Comparison of ENCODE assay signal across 9 mouse cellular contexts in genomic region chr12:109452592-109452991, GRCm38 (mm10). TPM values are rescaled to one million over a fixed set of nuclear protein-coding genes. Genes with fewer than 3 reads are reported as not detected.
A peak's percentile ranks its signal among the peaks of the same experiment; 100 is the strongest.
DNase-seq lines count a peak whose midpoint lies in the region; ATAC-seq lines count a peak whose summit lies in the region.
"Had no signal": no experiment of that assay in that cellular context is flagged by ENCODE, and none has a peak within 500 bp of the region (broad histone marks: within the 10 kb centered on the region; RNA-seq: fewer than 3 reads in every experiment).

Gene Dlk1 (plus strand): TSS chr12:109452823.

- peak within 1 kb of the TSS; percentile 68 for H3K27ac ChIP-seq in lung, embryonic 15.5 days
- H3K27ac ChIP-seq in embryonic facial prominence, embryonic 15.5 days (replicated peaks): peak within 1 kb of the TSS; percentile 45
- peak within 1 kb of the TSS; percentile 69 for H3K27ac ChIP-seq in intestine, embryonic 14.5 days (ENCODE audit: low read depth)
- no peak within 1 kb of the TSS; the same call in 1 of the 2 replicates for H3K27ac ChIP-seq in neural tube, embryonic 13.5 days (replicated peaks)

- ATAC-seq in lung, embryonic 15.5 days (ENCODE audit: borderline replicate concordance, extremely low read depth, low FRiP score, low TSS enrichment): no peak
- ATAC-seq in embryonic facial prominence, embryonic 15.5 days (ENCODE audit: insufficient number of reproducible peaks, low FRiP score, low TSS enrichment, low read depth): no peak
- ATAC-seq in intestine, embryonic 14.5 days (replicated peaks; ENCODE audit: low FRiP score, low TSS enrichment, low read depth): no peak
- ATAC-seq in neural tube, embryonic 13.5 days (ENCODE audit: low read depth): no peak
- ATAC-seq in inflammation-experienced regulatory T-cells, adult 6 months: no peak
- ATAC-seq in megakaryocyte-erythroid progenitor cell, adult 5-6 weeks (replicated peaks; ENCODE audit: low FRiP score, low TSS enrichment, poor library complexity, severe bottlenecking): no peak

- peaks cover 79% of the 10 kb centered on the region for H3K4me1 ChIP-seq in lung, embryonic 15.5 days
- peaks cover 45% of the 10 kb centered on the region for H3K4me1 ChIP-seq in embryonic facial prominence, embryonic 15.5 days
- H3K4me1 ChIP-seq in intestine, embryonic 14.5 days (replicated peaks; ENCODE audit: control insufficient read depth, insufficient read depth, low read length): peaks cover 46% of the 10 kb centered on the region
- peaks cover 60% of the 10 kb centered on the region for H3K4me1 ChIP-seq in neural tube, embryonic 13.5 days (replicated peaks)

- H3K9me3 ChIP-seq in lung, embryonic 15.5 days: no peaks in the 10 kb centered on the region
- no peaks in the 10 kb centered on the region for H3K9me3 ChIP-seq in embryonic facial prominence, embryonic 15.5 days (replicated peaks)
- no peaks in the 10 kb centered on the region for H3K9me3 ChIP-seq in intestine, embryonic 14.5 days (ENCODE audit: control insufficient read depth, low read length)
- no peaks in the 10 kb centered on the region for H3K9me3 ChIP-seq in neural tube, embryonic 13.5 days

- WGBS in lung, embryonic 15.5 days: 22% methylated on average over 13 of the region's 13 CpGs
- WGBS in embryonic facial prominence, embryonic 15.5 days: 11% methylated on average over 13 of the region's 13 CpGs
- whole genome bisulfite sequencing in intestine, embryonic 14.5 days: 14% methylated on average over 13 of the region's 13 CpGs
- WGBS in neural tube, embryonic 13.5 days: 8% methylated on average over 13 of the region's 13 CpGs

- H3K4me3 ChIP-seq in lung, embryonic 15.5 days: peak within 1 kb of the TSS; percentile 57
- H3K4me3 ChIP-seq in embryonic facial prominence, embryonic 15.5 days (replicated peaks): peak within 1 kb of the TSS; percentile 53
- peak within 1 kb of the TSS; percentile 51 for H3K4me3 ChIP-seq in intestine, embryonic 14.5 days (ENCODE audit: low read depth, low read length)
- peak within 1 kb of the TSS; percentile 48 for H3K4me3 ChIP-seq in neural tube, embryonic 13.5 days

- DNase-seq in lung, postnatal 10 days: no peak
- DNase-seq in intestine, embryonic 14.5 days (ENCODE audit: low spot score): no peak
- no peak for DNase-seq in ovary, adult 18-20 months (ENCODE audit: low spot score)

- peak within 1 kb of the TSS; percentile 55 for H3K9ac ChIP-seq in lung, embryonic 15.5 days
- peak within 1 kb of the TSS; percentile 45 for H3K9ac ChIP-seq in embryonic facial prominence, embryonic 15.5 days
- peak within 1 kb of the TSS; percentile 69 for H3K9ac ChIP-seq in intestine, embryonic 14.5 days (ENCODE audit: low read length)
- peak within 1 kb of the TSS; percentile 73 for H3K9ac ChIP-seq in neural tube, embryonic 13.5 days

- no peaks in the 10 kb centered on the region for H3K36me3 ChIP-seq in lung, embryonic 15.5 days
- H3K36me3 ChIP-seq in embryonic facial prominence, embryonic 15.5 days: no peaks in the 10 kb centered on the region
- no peaks in the 10 kb centered on the region for H3K36me3 ChIP-seq in intestine, embryonic 14.5 days (ENCODE audit: control insufficient read depth, insufficient read depth, low read length)
- no peaks in the 10 kb centered on the region for H3K36me3 ChIP-seq in neural tube, embryonic 13.5 days

- H3K4me2 ChIP-seq in lung, embryonic 15.5 days: peak within 1 kb of the TSS; percentile 90
- H3K4me2 ChIP-seq in embryonic facial prominence, embryonic 15.5 days (replicated peaks): peak within 1 kb of the TSS; percentile 87
- peak within 1 kb of the TSS; percentile 75 for H3K4me2 ChIP-seq in intestine, embryonic 14.5 days (ENCODE audit: low read length)
- H3K4me2 ChIP-seq in neural tube, embryonic 13.5 days: peak within 1 kb of the TSS; percentile 85

- H3K27me3 ChIP-seq in lung, embryonic 15.5 days: peaks cover 43% of the 10 kb centered on the region
- H3K27me3 ChIP-seq in embryonic facial prominence, embryonic 15.5 days: peaks cover 51% of the 10 kb centered on the region
- H3K27me3 ChIP-seq in intestine, embryonic 14.5 days (replicated peaks; ENCODE audit: control insufficient read depth, insufficient read depth, low read length): peaks cover 16% of the 10 kb centered on the region
- peaks cover 79% of the 10 kb centered on the region for H3K27me3 ChIP-seq in neural tube, embryonic 13.5 days

RNA-seq across cellular contexts. Expression of gene Dlk1, which starts in this region (rescaled TPM):
- 525 and 559 TPM in 2 replicates for polyA plus RNA-seq in lung, embryonic 15.5 days (2015; fragmentation: Nextera tagmentation; extraction: Ambion mirVana)
- polyA plus RNA-seq in embryonic facial prominence, embryonic 15.5 days (2015; fragmentation: Nextera tagmentation; extraction: Ambion mirVana): 710 and 761 TPM in 2 replicates
- polyA plus RNA-seq in intestine, embryonic 14.5 days (2014; fragmentation: Nextera tagmentation; extraction: Ambion mirVana): 398 and 437 TPM in 2 replicates
- 77.7 and 96.5 TPM in 2 replicates for polyA plus RNA-seq in neural tube, embryonic 13.5 days (2015; fragmentation: Nextera tagmentation; extraction: Ambion mirVana)
- polyA plus RNA-seq in inflammation-experienced regulatory T-cells, adult 6 months (2017; shearing (Covaris generic)): not detected
- not detected in 2 replicates for total RNA-seq in megakaryocyte-erythroid progenitor cell, adult 5-6 weeks (2014; fragmentation: Nextera tagmentation)
- not detected in 2 replicates for total RNA-seq in megakaryocyte-erythroid progenitor cell, adult 5-6 weeks (2017)
- total RNA-seq: hematopoietic stem cell, adult 5-6 weeks had no signal

Comparison
In these comparisons a context has a peak if more than half of its experiments do, and no peak if none do; other contexts are left out.
1. RNA of gene Dlk1 (polyA plus RNA-seq): 710 to 761 TPM in embryonic facial prominence, embryonic 15.5 days, 525 to 559 TPM in lung, embryonic 15.5 days, 398 to 437 TPM in intestine, embryonic 14.5 days and 77.7 to 96.5 TPM in neural tube, embryonic 13.5 days; not detected in inflammation-experienced regulatory T-cells, adult 6 months; every median in the first group is over 10 times any median in the second.
2. Peak in every context shown above with its lines, with median percentiles within 50 percentile points of each other: H3K4me2 ChIP-seq, H3K4me3 ChIP-seq and H3K9ac ChIP-seq.